Mouse (Mus musculus): ENCODE results near the gene 9530068E07Rik. TPM values are rescaled to one million over a fixed set of nuclear protein-coding genes. Genes with fewer than 3 reads are reported as not detected.

The 9530068E07Rik gene
- total RNA-seq, 2 experiments from 2014 or later, result 57.9 to 62.0 TPM

GRCm38 (mm10) chr11:52409316-52409715 lies 13.1 kb downstream of the 9530068E07Rik start:
- no peak for DNase-seq
- intact Hi-C loops (cut with DNase I; ENCODE audit: low total_unique reads), result no loop called here

- peak; percentile 17 for DNase-seq
These were observed 22.1 kb downstream of the 9530068E07Rik start for GRCm38 (mm10) chr11:52418358-52418757.

GRCm38 (mm10) chr11:52419246-52419645 lies 23.0 kb downstream of the 9530068E07Rik start:
- intact Hi-C loops (cut with DNase I; ENCODE audit: low total_unique reads), result no loop called here
- DNase-seq, result no peak

More at GRCm38 (mm10) chr11:52418358-52418757, 22.1 kb downstream of the 9530068E07Rik start:
- intact Hi-C loops (cut with DNase I; ENCODE audit: low total_unique reads), result no loop called here

- intact Hi-C loops (cut with DNase I; ENCODE audit: low total_unique reads), result no loop called here
- no peak for DNase-seq
These were observed 23.6 kb downstream of the 9530068E07Rik start for GRCm38 (mm10) chr11:52419861-52420260.

- DNase-seq, result no peak
- intact Hi-C loops (cut with DNase I; ENCODE audit: low total_unique reads), result no loop called here
These were observed 24.2 kb downstream of the 9530068E07Rik start for GRCm38 (mm10) chr11:52420296-52421052.

- intact Hi-C loops (cut with DNase I; ENCODE audit: low total_unique reads), result no loop called here
- DNase-seq, result peak; percentile 38
These were observed 25.0 kb downstream of the 9530068E07Rik start for GRCm38 (mm10) chr11:52421053-52421778.

GRCm38 (mm10) chr11:52429440-52429839 lies 33.2 kb downstream of the 9530068E07Rik start:
- intact Hi-C loops (cut with DNase I; ENCODE audit: low total_unique reads), result no loop called here
- no peak for DNase-seq

- intact Hi-C loops (cut with DNase I; ENCODE audit: low total_unique reads), result no loop called here
- DNase-seq, result no peak
These were observed 35.4 kb downstream of the 9530068E07Rik start for GRCm38 (mm10) chr11:52431594-52431993.

- no peak for DNase-seq
- intact Hi-C loops (cut with DNase I; ENCODE audit: low total_unique reads), result no loop called here
These were observed 35.9 kb downstream of the 9530068E07Rik start for GRCm38 (mm10) chr11:52432148-52432547.

GRCm38 (mm10) chr11:52433076-52433796 lies 37.0 kb downstream of the 9530068E07Rik start:
- DNase-seq, result peak; percentile 19
- intact Hi-C loops (cut with DNase I; ENCODE audit: low total_unique reads), result no loop called here

- intact Hi-C loops (cut with DNase I; ENCODE audit: low total_unique reads), result no loop called here
- DNase-seq, result no peak
These were observed 37.6 kb downstream of the 9530068E07Rik start for GRCm38 (mm10) chr11:52433797-52434195.

GRCm38 (mm10) chr11:52435466-52435865 lies 39.2 kb downstream of the 9530068E07Rik start:
- intact Hi-C loops (cut with DNase I; ENCODE audit: low total_unique reads), result no loop called here
- no peak for DNase-seq

GRCm38 (mm10) chr11:52437123-52437522 lies 40.9 kb downstream of the 9530068E07Rik start:
- no peak for DNase-seq
- intact Hi-C loops (cut with DNase I; ENCODE audit: low total_unique reads), result no loop called here

GRCm38 (mm10) chr11:52441096-52441495 lies 44.9 kb downstream of the 9530068E07Rik start:
- no peak for DNase-seq
- intact Hi-C loops (cut with DNase I; ENCODE audit: low total_unique reads), result no loop called here

- peak; percentile 77 for DNase-seq
- intact Hi-C loops (cut with DNase I; ENCODE audit: low total_unique reads), result no loop called here
These were observed 51.0 kb downstream of the 9530068E07Rik start for GRCm38 (mm10) chr11:52447242-52447641.

- no peak for DNase-seq
- intact Hi-C loops (cut with DNase I; ENCODE audit: low total_unique reads), result no loop called here
These were observed 52.8 kb downstream of the 9530068E07Rik start for GRCm38 (mm10) chr11:52449004-52449403.

- intact Hi-C loops (cut with DNase I; ENCODE audit: low total_unique reads), result no loop called here
These were observed 62.1 kb downstream of the 9530068E07Rik start for GRCm38 (mm10) chr11:52458281-52458680.

More at GRCm38 (mm10) chr11:52458281-52458680, 62.1 kb downstream of the 9530068E07Rik start:
- DNase-seq, result no peak

Data from gastrocnemius, postnatal 14 days (tissue).